Mouse (Mus musculus) bone marrow macrophage, adult 2 months (primary cell): ENCODE measurements around the gene Ccdc66.

Source experiments
- CTCF ChIP-seq: IDR thresholded peaks from 2 replicates; pipeline ENCODE4 v1.5.1; 2012; ENCODE audit warnings: low read depth, mild to moderate bottlenecking, low read length, moderate library complexity
- POLR2A ChIP-seq: IDR thresholded peaks from 2 replicates; pipeline ENCODE4 v1.6.1; 2012; ENCODE audit warnings: mild to moderate bottlenecking, low read depth, low read length, borderline replicate concordance

GRCm38 (mm10) chr14:27432064-27432463 lies 76.2 kb downstream of the Ccdc66 start:
- TF ChIP-seq CTCF: no peak
- TF ChIP-seq POLR2A: no peak
